Mouse (Mus musculus): ENCODE results near the gene Atxn7l1.

GRCm38 (mm10) chr12:33306476-33306875 lies 159.0 kb downstream of the Atxn7l1 start:
- TF ChIP-seq CTCF (IDR thresholded peaks at IDR 0.05; ENCODE audit: insufficient read depth, low read length) = no peak
- no peak for TF ChIP-seq POLR2A (IDR thresholded peaks at IDR 0.05; ENCODE audit: borderline replicate concordance, extremely low read depth, low read depth, low read length)

Measured in lung, adult 2 months (tissue).